Mouse (Mus musculus) midbrain, postnatal 0 days (tissue): ENCODE data around the gene Fbxw4. TPM values are rescaled to one million over a fixed set of nuclear protein-coding genes. Genes with fewer than 3 reads are reported as not detected.
A peak's percentile ranks its signal among the peaks of the same experiment; 100 is the strongest.

Source experiments
- ATAC-seq: fragments of 200-750 bp; cut with Nextera tagmentation; 2 replicates; pipeline ENCODE4 v1.8.0; 2017; ENCODE audit warnings: moderate number of reproducible peaks, mild to moderate bottlenecking, moderate TSS enrichment, moderate library complexity; ENCODE audit not compliant: low FRiP score
- DNase-seq: peaks from one replicate; pipeline ENCODE4 v3.0.0-alpha.2; 2015; ENCODE audit warnings: low spot score
- H3K27ac ChIP-seq: fragments of 300-500 bp; sonication (generic); 2 replicates; pipeline ENCODE4 v1.5.1; 2014; ENCODE audit warnings: low read depth, mild to moderate bottlenecking, low read length, mixed read lengths
- H3K27me3 ChIP-seq: fragments of 300-500 bp; sonication (generic); 2 replicates; pipeline ENCODE4 v1.6.1; 2014; ENCODE audit warnings: low read length, control low read depth, mixed read lengths; ENCODE audit not compliant: insufficient read depth
- H3K36me3 ChIP-seq: fragments of 300-500 bp; sonication (generic); 2 replicates; pipeline ENCODE4 v1.6.1; 2014; ENCODE audit warnings: low read length, control low read depth, mixed read lengths; ENCODE audit not compliant: insufficient read depth
- H3K4me1 ChIP-seq: fragments of 300-500 bp; sonication (generic); 2 replicates; pipeline ENCODE4 v1.6.1; 2014; ENCODE audit warnings: mild to moderate bottlenecking, control low read depth, antibody characterized with exemption, low read length, mixed read lengths; ENCODE audit not compliant: insufficient read depth
- H3K4me2 ChIP-seq: fragments of 300-500 bp; sonication (generic); 2 replicates; pipeline ENCODE4 v1.6.1; 2014; ENCODE audit warnings: low read depth, mild to moderate bottlenecking, low read length, mixed read lengths; ENCODE audit not compliant: poor library complexity, severe bottlenecking
- H3K4me3 ChIP-seq: fragments of 300-500 bp; sonication (generic); 2 replicates; pipeline ENCODE4 v1.5.1; 2014; ENCODE audit warnings: low read depth, mild to moderate bottlenecking, low read length, moderate library complexity
- H3K9ac ChIP-seq: fragments of 300-500 bp; sonication (generic); replicated peaks from 2 replicates; pipeline ENCODE4 v1.6.1; 2014; ENCODE audit warnings: mild to moderate bottlenecking, low read length, moderate library complexity, mixed read lengths; ENCODE audit not compliant: poor library complexity, severe bottlenecking
- H3K9me3 ChIP-seq: fragments of 300-500 bp; sonication (generic); 2 replicates; pipeline ENCODE4 v1.6.1; 2016; ENCODE audit warnings: low read length, control low read depth
- CTCF ChIP-seq: IDR thresholded peaks from 2 replicates; pipeline ENCODE4 v1.5.1; 2016; ENCODE audit warnings: antibody characterized with exemption, mild to moderate bottlenecking
- WGBS: fragments of 180-500 bp; shearing (Covaris S2); extraction: QIAGEN DNeasy Blood & Tissue Kit; methylation state at CpG from one replicate; pipeline ENCODE4 v1.1.7; 2014; 5-methylcytosine and 5-hydroxymethylcytosine counted together
- polyA plus RNA-seq: library from polyadenylated mRNA; unstranded; fragments of >200 nt; fragmentation: Nextera tagmentation; extraction: Ambion mirVana; gene quantifications from 2 replicates; pipeline ENCODE4 v1.2.1, GENCODE M21; 2015
- total RNA-seq: library from RNA; depleted of rRNA; stranded (reverse); fragments of >200 nt; gene quantifications from 2 replicates; pipeline ENCODE4 v1.2.3, GENCODE M21; 2014

The Fbxw4 gene
- total and polyA plus RNA-seq, 2 experiments from 2014 or later: 5.6 to 41.8 TPM

DNA sequence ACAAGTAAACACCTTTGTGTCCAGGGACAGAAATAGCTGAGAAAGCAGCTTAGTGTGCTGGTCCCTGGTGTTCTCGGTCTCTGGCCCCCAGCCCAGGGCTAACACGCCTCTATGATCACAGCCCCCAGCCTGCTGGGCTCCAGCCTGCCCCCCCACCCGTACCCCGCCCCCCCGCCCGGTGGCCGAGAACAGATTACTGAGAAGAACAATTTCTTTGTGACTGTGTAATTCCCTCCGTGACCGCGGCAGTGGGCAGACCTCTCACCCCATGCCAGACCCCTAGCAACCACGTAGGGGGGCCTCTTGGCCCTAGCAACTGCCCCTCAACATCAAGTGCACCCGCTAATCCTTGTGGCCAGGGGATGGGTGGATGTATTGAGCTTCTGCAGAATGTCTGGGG is 79.9 kb downstream of the Fbxw4 start:
- H3K4me2 ChIP-seq: no peak overlapping the region
- no peaks in the 10 kb centered on the region for H3K4me1 ChIP-seq
- WGBS: 13% methylated on average over 12 of the region's 12 CpGs
- H3K9me3 ChIP-seq: no peaks in the 10 kb centered on the region
- DNase-seq (no peak), ATAC-seq (no peak)
- no peak overlapping the region for H3K9ac ChIP-seq
- H3K4me3 ChIP-seq: no peak overlapping the region
- peaks cover 26% of the 10 kb centered on the region for H3K36me3 ChIP-seq
- TF ChIP-seq CTCF: no peak
- no peaks in the 10 kb centered on the region for H3K27me3 ChIP-seq
- no peak overlapping the region for H3K27ac ChIP-seq

DNA sequence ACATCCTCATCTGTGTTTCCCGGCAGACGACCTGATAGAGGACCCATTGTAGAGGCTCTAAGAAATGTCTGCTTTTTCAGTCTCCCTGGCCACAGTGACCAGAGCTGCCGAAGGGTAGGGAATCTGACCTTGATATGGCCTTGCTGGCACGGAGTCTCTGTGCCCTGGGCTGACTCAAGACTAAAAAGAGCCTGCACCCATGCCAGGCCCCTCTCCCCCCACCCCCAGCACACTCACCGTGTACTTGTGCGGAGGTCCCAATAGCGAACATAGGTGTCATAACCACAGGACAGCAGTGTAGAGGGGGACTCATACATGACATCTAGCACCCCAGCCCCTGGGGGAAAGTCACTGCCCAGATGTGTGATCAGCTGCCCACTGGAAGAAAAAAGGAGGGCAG is 80.7 kb downstream of the Fbxw4 start:
- DNase-seq: no peak
- TF ChIP-seq CTCF: no peak
- H3K36me3 ChIP-seq: peaks cover 30% of the 10 kb centered on the region
- no peaks in the 10 kb centered on the region for H3K27me3 ChIP-seq
- H3K4me3 ChIP-seq: no peak overlapping the region
- H3K9me3 ChIP-seq: no peaks in the 10 kb centered on the region
- H3K27ac ChIP-seq: no peak overlapping the region
- no peak overlapping the region for H3K9ac ChIP-seq
- H3K4me2 ChIP-seq: no peak overlapping the region
- WGBS: 83% methylated on average over 7 of the region's 7 CpGs
- no peak for ATAC-seq
- H3K4me1 ChIP-seq: no peaks in the 10 kb centered on the region

DNA sequence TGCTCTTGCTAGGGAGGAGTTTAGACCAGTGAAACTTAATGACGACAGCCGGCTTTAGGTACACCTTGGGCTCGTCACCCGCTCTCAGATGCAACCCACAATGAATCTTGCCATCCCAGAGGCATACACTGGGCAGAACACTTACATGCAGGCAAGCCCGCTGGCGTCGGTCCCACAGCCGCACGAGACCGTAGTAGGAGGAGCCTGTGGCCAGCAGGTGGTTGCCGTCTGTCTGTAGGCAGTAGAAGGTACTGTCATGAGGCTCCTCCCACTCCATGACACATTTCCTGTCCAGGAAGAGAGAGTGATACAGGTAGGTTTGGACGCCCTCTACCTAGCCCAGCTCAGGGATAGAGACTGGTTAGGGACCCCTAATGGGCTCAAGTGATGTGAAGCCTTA is 81.1 kb downstream of the Fbxw4 start:
- no peak for ATAC-seq
- H3K4me2 ChIP-seq: no peak overlapping the region
- 89% methylated on average over 12 of the region's 12 CpGs for WGBS
- H3K36me3 ChIP-seq: peaks cover 33% of the 10 kb centered on the region
- TF ChIP-seq CTCF: no peak
- no peak overlapping the region for H3K27ac ChIP-seq
- no peaks in the 10 kb centered on the region for H3K9me3 ChIP-seq
- no peaks in the 10 kb centered on the region for H3K4me1 ChIP-seq
- no peaks in the 10 kb centered on the region for H3K27me3 ChIP-seq
- no peak overlapping the region for H3K9ac ChIP-seq
- no peak for DNase-seq
- no peak overlapping the region for H3K4me3 ChIP-seq

DNA sequence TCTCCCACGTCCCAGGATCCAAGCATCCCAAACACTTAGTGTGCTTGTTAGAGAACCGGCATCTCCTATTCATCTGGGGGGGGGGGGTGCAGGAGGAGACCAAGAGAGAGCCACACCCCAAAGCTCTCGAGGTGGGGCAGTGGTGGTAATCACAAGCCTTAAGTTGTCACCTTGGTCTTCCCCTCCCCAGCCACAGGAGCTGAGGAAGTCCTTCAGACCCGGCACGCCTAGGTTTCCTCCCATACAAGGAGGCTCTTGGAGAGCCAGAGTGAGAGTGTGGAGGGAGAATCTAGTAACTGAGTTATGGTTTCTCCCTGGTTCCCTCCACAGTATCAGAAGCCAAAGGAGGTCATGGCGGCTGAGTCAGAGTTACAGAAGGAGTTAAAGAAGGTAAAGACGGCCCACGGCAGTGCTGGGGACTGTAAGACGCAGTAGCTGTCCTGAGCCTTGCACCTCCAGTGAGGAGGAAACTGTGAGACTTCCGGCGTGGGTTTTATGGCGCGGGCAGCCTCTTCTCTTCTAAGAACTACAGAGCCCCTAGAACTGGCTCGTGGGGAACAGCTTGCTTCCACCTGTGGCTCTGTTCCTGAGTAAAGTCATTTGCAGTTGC is 82.9 kb downstream of the Fbxw4 start:
- Histone ChIP-seq H3K9ac (no peak overlapping the region), H3K4me3 (no peak overlapping the region), H3K4me2 (no peak overlapping the region), H3K27ac (no peak overlapping the region), H3K27me3 (no peaks in the 10 kb centered on the region), H3K4me1 (no peaks in the 10 kb centered on the region), H3K36me3 (peaks cover 40% of the 10 kb centered on the region), H3K9me3 (no peaks in the 10 kb centered on the region)
- DNase-seq: no peak
- WGBS: 86% methylated on average over 14 of the region's 14 CpGs
- no peak for ATAC-seq
- TF ChIP-seq CTCF: no peak

DNA sequence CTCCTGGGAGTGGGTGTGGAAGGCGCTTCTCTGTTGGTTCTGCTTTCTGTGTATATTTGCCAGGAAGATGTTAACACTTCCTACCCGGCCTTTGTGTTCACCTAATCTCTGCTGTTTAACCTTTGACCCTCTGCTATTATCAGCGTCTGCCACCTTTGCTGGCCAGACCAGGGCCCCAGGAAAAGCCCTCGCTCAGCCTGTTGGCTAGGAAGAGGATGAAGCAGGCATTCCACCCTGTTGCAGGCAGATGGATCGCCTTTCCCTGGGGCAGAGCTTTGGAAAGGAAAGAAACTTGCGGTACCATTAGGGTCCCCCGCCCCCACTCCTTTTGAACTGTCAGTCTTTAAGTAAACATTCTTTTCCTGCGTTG is 84.5 kb downstream of the Fbxw4 start:
- Histone ChIP-seq H3K9me3 (no peaks in the 10 kb centered on the region), H3K9ac (no peak overlapping the region), H3K4me3 (no peak overlapping the region), H3K27ac (0 out of 2 replicates have a peak overlapping the region, but pooled peaks have one; percentile 32), H3K36me3 (peaks cover 49% of the 10 kb centered on the region), H3K4me2 (no peak overlapping the region), H3K4me1 (no peaks in the 10 kb centered on the region), H3K27me3 (peaks cover 3% of the 10 kb centered on the region; the same call in 1 of the 2 replicates)
- DNase-seq: no peak
- WGBS: 18% methylated on average over 8 of the region's 8 CpGs
- ATAC-seq: no peak
- no peak for TF ChIP-seq CTCF

DNA sequence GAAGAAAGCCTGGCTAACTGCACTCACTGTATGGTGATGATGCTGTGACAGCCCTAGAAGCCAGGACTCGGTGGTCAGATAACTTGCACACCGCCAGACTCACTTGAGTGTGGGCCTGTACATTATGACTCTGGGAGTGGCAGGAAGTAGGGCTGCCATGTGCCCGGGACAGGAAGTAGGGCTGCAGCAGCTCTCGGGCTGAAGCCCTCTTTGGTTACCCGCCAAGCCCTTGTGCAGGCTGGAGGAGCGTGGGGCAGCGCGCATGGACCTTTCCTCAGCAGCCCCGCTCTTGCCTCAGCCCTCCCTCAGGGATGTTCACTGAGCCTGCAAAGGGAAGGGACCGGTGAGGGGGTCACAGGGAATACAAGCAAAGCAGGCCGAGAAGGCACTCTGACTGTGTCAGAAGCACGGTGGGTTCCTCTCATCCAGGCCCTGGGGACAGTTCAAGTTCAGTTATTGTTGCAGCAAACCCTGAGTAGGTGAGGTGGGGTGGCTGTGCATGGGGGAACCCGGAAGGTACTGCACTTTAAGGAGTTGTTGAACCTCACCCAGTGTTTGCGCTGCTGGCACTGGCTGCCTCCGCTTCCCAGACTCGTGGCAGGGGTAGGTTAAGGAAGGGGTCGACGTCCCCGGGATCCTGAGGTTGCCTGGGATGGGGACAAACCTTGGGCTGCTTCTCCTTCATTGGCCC is 85.0 kb downstream of the Fbxw4 start:
- Histone ChIP-seq H3K27me3 (peaks cover 3% of the 10 kb centered on the region; the same call in 1 of the 2 replicates), H3K4me2 (no peak overlapping the region), H3K27ac (0 out of 2 replicates have a peak overlapping the region, but pooled peaks have one; percentile 32), H3K4me1 (no peaks in the 10 kb centered on the region), H3K4me3 (no peak overlapping the region), H3K9ac (no peak overlapping the region), H3K9me3 (no peaks in the 10 kb centered on the region), H3K36me3 (peaks cover 49% of the 10 kb centered on the region)
- no peak for DNase-seq
- no peak for TF ChIP-seq CTCF
- ATAC-seq: no peak
- 48% methylated on average over 19 of the region's 19 CpGs for WGBS
